Mouse (Mus musculus): ENCODE measurements around the gene Akap2.

DNA sequence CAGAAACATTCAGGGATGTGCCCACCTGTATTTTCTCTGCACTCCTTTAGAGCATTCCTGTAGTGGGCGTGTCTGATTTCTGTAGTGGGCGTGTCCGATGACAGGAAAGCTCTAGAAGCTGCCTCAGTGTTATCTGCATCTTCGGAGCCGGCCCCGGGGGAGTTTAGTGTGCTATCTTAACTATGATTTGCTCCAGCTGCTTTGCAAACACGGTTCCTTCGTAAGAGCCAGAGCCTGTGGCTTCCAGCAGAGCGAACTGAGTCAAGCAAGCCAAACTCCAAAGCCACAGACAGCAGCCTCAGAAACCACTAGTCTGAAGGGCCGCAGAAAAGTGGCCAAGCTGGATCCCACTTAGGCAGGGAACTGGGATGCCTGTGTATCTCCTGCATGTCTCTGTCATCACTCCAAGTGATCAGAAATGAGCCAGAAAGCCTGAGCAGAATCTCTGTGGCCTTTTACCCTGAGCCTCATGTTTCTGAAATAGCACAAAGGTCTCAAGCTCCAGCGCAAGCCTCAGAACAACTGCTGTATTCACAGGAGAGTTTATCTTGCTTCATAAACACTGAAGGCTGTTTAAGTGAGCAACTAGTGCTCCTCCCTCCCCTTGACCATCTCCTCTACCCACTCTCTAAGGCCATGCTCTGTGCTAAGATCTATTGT lies 55.5 kb downstream of the Akap2 start:
- TF ChIP-seq CTCF (IDR thresholded peaks at IDR 0.05; ENCODE audit: low read depth) = no peak
- TF ChIP-seq EP300 (IDR thresholded peaks at IDR 0.05; ENCODE audit: low read depth) = no peak

Measured in liver, embryonic 14.5 days (tissue).